Mouse (Mus musculus) C2C12 (cell line): Measurements from ENCODE around the gene Apol7a.

Source experiments
- CTCF ChIP-seq: IDR thresholded peaks from one replicate; pipeline ENCODE4 v1.5.1; 2011; ENCODE audit not compliant: control insufficient read depth, insufficient read depth, insufficient read length
- MAX ChIP-seq: IDR thresholded peaks from one replicate; pipeline ENCODE4 v1.6.1; 2011; ENCODE audit warnings: mild to moderate bottlenecking, control low read depth
- MYOD1 ChIP-seq: IDR thresholded peaks from one replicate; pipeline ENCODE4 v1.6.1; 2011; ENCODE audit warnings: low read depth; ENCODE audit not compliant: control insufficient read depth, insufficient read length
- MYOG ChIP-seq: IDR thresholded peaks from one replicate; pipeline ENCODE4 v1.6.1; 2011; ENCODE audit not compliant: control insufficient read depth, insufficient read length; ENCODE audit errors: extremely low read depth

GRCm38 (mm10) chr15:77382271-77382850, 16.5 kb downstream of the Apol7a start:
- no peak for TF ChIP-seq MAX
- TF ChIP-seq CTCF, result no peak
- no peak for TF ChIP-seq MYOD1
- no peak for TF ChIP-seq MYOG
